Mouse (Mus musculus): Measurements from ENCODE around the gene Gm16485. TPM values are rescaled to one million over a fixed set of nuclear protein-coding genes. Genes with fewer than 3 reads are reported as not detected.

Gene Gm16485
- total and polyA plus RNA-seq, 3 experiments = not detected

DNA sequence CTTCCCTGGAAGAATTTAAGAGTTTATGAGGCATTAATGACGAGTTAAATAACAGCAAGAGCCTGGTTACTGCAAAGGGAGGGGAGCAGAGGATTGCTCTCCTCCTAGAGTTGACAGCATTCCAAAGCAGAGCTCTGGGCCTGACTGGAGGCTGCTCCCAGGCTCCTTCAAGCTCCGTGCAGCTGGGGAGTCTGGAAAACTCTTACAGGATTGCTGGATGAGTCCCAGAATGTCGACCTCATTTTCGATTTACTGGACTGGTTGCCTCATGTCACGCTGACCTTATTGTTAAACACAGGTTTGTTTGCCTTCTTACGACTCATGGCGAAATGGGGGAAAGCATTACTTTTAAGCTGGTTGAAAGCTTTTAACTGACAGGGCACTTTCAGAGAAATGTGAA is 1.4 kb upstream of the Gm16485 start:
- Histone ChIP-seq H3K27ac (ENCODE audit: control insufficient read depth, low read depth, low read length) (no peak overlapping the region), H3K9me3 (replicated peaks; ENCODE audit: insufficient read depth, low read length) (no peaks in the 10 kb centered on the region), H3K27me3 (ENCODE audit: control insufficient read depth in 1 of 2, insufficient read depth in 2 of 2, low read length in 2 of 2) (peaks cover 0 to 1% of the 10 kb centered on the region in 2 experiments; a peak in 3 of 4 replicates), H3K79me2 (ENCODE audit: control insufficient read depth, insufficient read depth, low read length, poor library complexity) (no peaks in the 10 kb centered on the region), H3K4me1 (ENCODE audit: control insufficient read depth in 1 of 2, insufficient read depth in 2 of 2, low read length in 2 of 2) (no peaks in the 10 kb centered on the region), H3K4me3 (ENCODE audit: control insufficient read depth in 1 of 2, insufficient read depth in 1 of 2, low read depth in 2 of 2, low read length in 2 of 2) (no peak overlapping the region), H3K36me3 (ENCODE audit: control insufficient read depth in 1 of 2, insufficient read depth in 2 of 2, low read length in 2 of 2) (no peaks in the 10 kb centered on the region), H3K9ac (ENCODE audit: control insufficient read depth, low read depth, low read length, poor library complexity, severe bottlenecking) (no peak overlapping the region)
- no peak for DNase-seq (ENCODE audit: low read depth, low spot score)
- no peak for TF ChIP-seq ZMIZ1 (IDR thresholded peaks at IDR 0.05; ENCODE audit: low read depth, low read length)
- TF ChIP-seq KAT2A (conservative IDR thresholded peaks at IDR 0.05; ENCODE audit: low read depth, low read length) = no peak
- TF ChIP-seq BHLHE40 (IDR thresholded peaks at IDR 0.05; ENCODE audit: borderline replicate concordance, low read depth, low read length) = no peak
- TF ChIP-seq NRF1 (IDR thresholded peaks at IDR 0.05; ENCODE audit: insufficient read depth, low read depth, low read length, poor library complexity, severe bottlenecking) = no peak

DNA sequence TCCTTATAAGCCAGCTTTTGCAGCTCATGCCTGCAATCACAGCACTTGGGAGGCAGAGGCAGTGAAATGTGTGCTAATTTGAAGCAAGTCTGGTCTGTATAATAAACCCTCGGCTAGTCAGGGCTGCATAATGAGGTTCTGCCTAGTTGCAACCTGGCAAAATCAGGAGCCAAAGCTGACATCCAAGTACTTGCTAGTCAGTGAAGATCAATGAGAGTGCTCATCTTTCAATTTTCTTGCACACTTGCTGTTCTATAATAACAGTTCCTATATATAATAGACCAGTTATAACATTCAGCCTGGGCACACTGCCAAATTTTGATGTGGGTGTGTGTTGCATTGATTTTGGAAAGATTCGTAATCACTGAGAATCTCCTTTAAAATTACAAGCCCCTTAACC is 6.2 kb downstream of the Gm16485 start:
- no peak overlapping the region for H3K4me3 ChIP-seq (ENCODE audit: control insufficient read depth in 1 of 2, insufficient read depth in 1 of 2, low read depth in 2 of 2, low read length in 2 of 2)

DNA sequence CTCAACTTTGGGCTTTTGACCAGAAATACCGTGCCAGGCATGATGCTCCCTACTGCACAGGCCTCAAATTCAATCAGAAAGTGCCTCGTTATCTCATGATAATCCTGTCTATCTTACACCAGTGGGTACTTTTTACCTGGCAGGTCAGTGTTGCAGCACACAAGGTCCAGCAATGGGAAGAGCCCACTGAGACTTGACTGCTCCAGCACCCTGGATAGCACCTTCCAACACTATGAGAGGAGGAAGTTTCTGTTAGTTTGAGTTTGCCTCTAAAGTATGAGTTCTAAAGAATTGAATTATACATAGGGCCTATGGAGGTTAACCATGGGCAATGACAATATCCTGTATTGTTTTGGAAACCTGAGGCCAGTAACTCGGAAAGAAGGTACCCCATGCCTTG is 10.7 kb downstream of the Gm16485 start:
- no peaks in the 10 kb centered on the region for H3K4me1 ChIP-seq (ENCODE audit: control insufficient read depth in 1 of 2, insufficient read depth in 2 of 2, low read length in 2 of 2)
- peak; percentile 36 for DNase-seq (ENCODE audit: low read depth, low spot score)
- no peaks in the 10 kb centered on the region for H3K36me3 ChIP-seq (ENCODE audit: control insufficient read depth in 1 of 2, insufficient read depth in 2 of 2, low read length in 2 of 2)
- no peaks in the 10 kb centered on the region for H3K79me2 ChIP-seq (ENCODE audit: control insufficient read depth, insufficient read depth, low read length, poor library complexity)
- no peak overlapping the region for H3K27ac ChIP-seq (ENCODE audit: control insufficient read depth, low read depth, low read length)
- H3K27me3 ChIP-seq (ENCODE audit: control insufficient read depth in 1 of 2, insufficient read depth in 2 of 2, low read length in 2 of 2) = 0 out of 4 replicates have a peak, but pooled peaks cover 0 to 1% of the 10 kb centered on the region in 2 experiments
- no peak overlapping the region for H3K4me3 ChIP-seq (ENCODE audit: control insufficient read depth in 1 of 2, insufficient read depth in 1 of 2, low read depth in 2 of 2, low read length in 2 of 2)
- H3K9ac ChIP-seq (ENCODE audit: control insufficient read depth, low read depth, low read length, poor library complexity, severe bottlenecking) = no peak overlapping the region
- no peaks in the 10 kb centered on the region for H3K9me3 ChIP-seq (replicated peaks; ENCODE audit: insufficient read depth, low read length)
- TF ChIP-seq ZNF384 (IDR thresholded peaks at IDR 0.05; ENCODE audit: low read depth, low read length) (no peak), POLR2AphosphoS2 (IDR thresholded peaks at IDR 0.05; ENCODE audit: low read length) (no peak), CHD1 (IDR thresholded peaks at IDR 0.05; ENCODE audit: low read depth, low read length) (no peak), TCF12 (IDR thresholded peaks at IDR 0.05; ENCODE audit: low read depth, low read length) (no peak), NRF1 (IDR thresholded peaks at IDR 0.05; ENCODE audit: insufficient read depth, low read depth, low read length, poor library complexity, severe bottlenecking) (no peak), ZKSCAN1 (IDR thresholded peaks at IDR 0.05; ENCODE audit: low read depth, low read length) (no peak), E2F4 (IDR thresholded peaks at IDR 0.05; ENCODE audit: borderline replicate concordance, low read depth, low read length) (no peak), CTCF (IDR thresholded peaks at IDR 0.05 in 2 of 3, conservative IDR thresholded peaks at IDR 0.05 in 1 of 3; ENCODE audit: control insufficient read depth in 1 of 3, insufficient read depth in 1 of 3, low read depth in 2 of 3, low read length in 3 of 3, poor library complexity in 1 of 3, severe bottlenecking in 1 of 3) (no peak), GABPA (IDR thresholded peaks at IDR 0.05; ENCODE audit: low read depth, low read length) (no peak), CHD2 (IDR thresholded peaks at IDR 0.05; ENCODE audit: low read length) (no peak), POLR2AphosphoS5 (IDR thresholded peaks at IDR 0.05; ENCODE audit: borderline replicate concordance, low read depth, low read length) (no peak), MAZ (IDR thresholded peaks at IDR 0.05; ENCODE audit: low read depth, low read length) (no peak), TBP (IDR thresholded peaks at IDR 0.05; ENCODE audit: low read depth, low read length) (no peak), MYB (IDR thresholded peaks at IDR 0.05; ENCODE audit: low read depth, low read length) (no peak), MEF2A (IDR thresholded peaks at IDR 0.05; ENCODE audit: extremely low read depth, insufficient replicate concordance, low read depth, low read length, poor library complexity, severe bottlenecking) (no peak), MAFK (IDR thresholded peaks at IDR 0.05; ENCODE audit: borderline replicate concordance, low read depth, low read length) (no peak), RAD21 (IDR thresholded peaks at IDR 0.05; ENCODE audit: low read depth, low read length) (no peak)

More for the DNA sequence above, 6.2 kb downstream of the Gm16485 start:
- no peak overlapping the region for H3K27ac ChIP-seq (ENCODE audit: control insufficient read depth, low read depth, low read length)
- H3K9ac ChIP-seq (ENCODE audit: control insufficient read depth, low read depth, low read length, poor library complexity, severe bottlenecking) = no peak overlapping the region
- no peaks in the 10 kb centered on the region for H3K9me3 ChIP-seq (replicated peaks; ENCODE audit: insufficient read depth, low read length)
- no peak for DNase-seq (ENCODE audit: low read depth, low spot score)
- no peaks in the 10 kb centered on the region for H3K36me3 ChIP-seq (ENCODE audit: control insufficient read depth in 1 of 2, insufficient read depth in 2 of 2, low read length in 2 of 2)
- H3K27me3 ChIP-seq (ENCODE audit: control insufficient read depth in 1 of 2, insufficient read depth in 2 of 2, low read length in 2 of 2) = 0 out of 4 replicates have a peak, but pooled peaks cover 0 to 1% of the 10 kb centered on the region in 2 experiments
- H3K4me1 ChIP-seq (ENCODE audit: control insufficient read depth in 1 of 2, insufficient read depth in 2 of 2, low read length in 2 of 2) = no peaks in the 10 kb centered on the region
- TF ChIP-seq SMC3 (IDR thresholded peaks at IDR 0.05; ENCODE audit: low read depth, low read length) (no peak), HCFC1 (IDR thresholded peaks at IDR 0.05; ENCODE audit: low read depth, low read length) (no peak), KAT2A (conservative IDR thresholded peaks at IDR 0.05; ENCODE audit: low read depth, low read length) (no peak), MXI1 (IDR thresholded peaks at IDR 0.05; ENCODE audit: low read depth, low read length) (no peak), GABPA (IDR thresholded peaks at IDR 0.05; ENCODE audit: low read depth, low read length) (no peak), EP300 (IDR thresholded peaks at IDR 0.05; ENCODE audit: low read depth in 1 of 2, low read length in 2 of 2) (no peak), CHD2 (IDR thresholded peaks at IDR 0.05; ENCODE audit: low read length) (no peak), E2F4 (IDR thresholded peaks at IDR 0.05; ENCODE audit: borderline replicate concordance, low read depth, low read length) (no peak), TAL1 (IDR thresholded peaks at IDR 0.05; ENCODE audit: low read length) (no peak), JUND (IDR thresholded peaks at IDR 0.05; ENCODE audit: low read depth, low read length) (no peak), CHD1 (IDR thresholded peaks at IDR 0.05; ENCODE audit: low read depth, low read length) (no peak), GATA1 (IDR thresholded peaks at IDR 0.05; ENCODE audit: low read depth, low read length) (no peak), MYB (IDR thresholded peaks at IDR 0.05; ENCODE audit: low read depth, low read length) (no peak), BHLHE40 (IDR thresholded peaks at IDR 0.05; ENCODE audit: borderline replicate concordance, low read depth, low read length) (no peak), TBP (IDR thresholded peaks at IDR 0.05; ENCODE audit: low read depth, low read length) (no peak), POLR2AphosphoS5 (IDR thresholded peaks at IDR 0.05; ENCODE audit: borderline replicate concordance, low read depth, low read length) (no peak), ZC3H11A (IDR thresholded peaks at IDR 0.05; ENCODE audit: low read depth, low read length) (no peak), RAD21 (IDR thresholded peaks at IDR 0.05; ENCODE audit: low read depth, low read length) (no peak)
- no peaks in the 10 kb centered on the region for H3K79me2 ChIP-seq (ENCODE audit: control insufficient read depth, insufficient read depth, low read length, poor library complexity)
